Mouse (Mus musculus) liver, embryonic 13.5 days (tissue): ENCODE results near the gene Tmem81. TPM values are rescaled to one million over a fixed set of nuclear protein-coding genes. Genes with fewer than 3 reads are reported as not detected.

Experiments used
- ATAC-seq: fragments of 200-750 bp; cut with Nextera tagmentation; 2 replicates; pipeline ENCODE4 v1.8.0; 2017; ENCODE audit warnings: low read depth, mild to moderate bottlenecking, moderate number of reproducible peaks, moderate library complexity
- DNase-seq: peaks from one replicate; pipeline ENCODE4 v3.0.0; 2022
- H3K27ac ChIP-seq: fragments of 300-500 bp; sonication (generic); 2 replicates; pipeline ENCODE4 v1.5.1; 2015; ENCODE audit warnings: moderate library complexity, mild to moderate bottlenecking, inconsistent platforms
- H3K27me3 ChIP-seq: fragments of 300-500 bp; sonication (generic); 2 replicates; pipeline ENCODE4 v1.6.1; 2015; ENCODE audit warnings: mild to moderate bottlenecking, inconsistent platforms
- H3K36me3 ChIP-seq: fragments of 300-500 bp; sonication (generic); 2 replicates; pipeline ENCODE4 v1.6.1; 2015; ENCODE audit warnings: mild to moderate bottlenecking, inconsistent platforms
- H3K4me1 ChIP-seq: fragments of 300-500 bp; sonication (generic); replicated peaks from 2 replicates; pipeline ENCODE4 v1.6.1; 2015; ENCODE audit warnings: inconsistent platforms
- H3K4me2 ChIP-seq: fragments of 300-500 bp; sonication (generic); 2 replicates; pipeline ENCODE4 v1.6.1; 2015; ENCODE audit warnings: inconsistent platforms, mild to moderate bottlenecking, moderate library complexity
- H3K4me3 ChIP-seq: fragments of 300-500 bp; sonication (generic); replicated peaks from 2 replicates; pipeline ENCODE4 v1.5.1; 2015; ENCODE audit warnings: mild to moderate bottlenecking, inconsistent platforms
- H3K9ac ChIP-seq: fragments of 300-500 bp; sonication (generic); 2 replicates; pipeline ENCODE4 v1.6.1; 2015; ENCODE audit warnings: mild to moderate bottlenecking, inconsistent platforms
- H3K9me3 ChIP-seq: fragments of 300-500 bp; sonication (generic); replicated peaks from 2 replicates; pipeline ENCODE4 v1.6.1; 2016; ENCODE audit warnings: inconsistent platforms
- WGBS: fragments of 180-500 bp; shearing (Covaris S2); methylation state at CpG from one replicate; pipeline ENCODE4 v1.1.7; 2015; ENCODE audit not compliant: insufficient replicate concordance; 5-methylcytosine and 5-hydroxymethylcytosine counted together
- polyA plus RNA-seq: library from polyadenylated mRNA; unstranded; fragments of >200 nt; fragmentation: Nextera tagmentation; extraction: Ambion mirVana; gene quantifications from 2 replicates; pipeline ENCODE4 v1.2.1, GENCODE M21; 2015

Tmem81 gene
- polyA plus RNA-seq, 1 experiment from 2014 or later, result 0.65 TPM

- no peak overlapping the region for H3K27ac ChIP-seq
- H3K9ac ChIP-seq, result no peak overlapping the region
- WGBS, result 84% methylated on average over 2 of the region's 2 CpGs
- ATAC-seq, result no peak
- peaks cover 33% of the 10 kb centered on the region for H3K4me1 ChIP-seq
- H3K9me3 ChIP-seq, result no peaks in the 10 kb centered on the region
- no peak for DNase-seq
- H3K36me3 ChIP-seq, result peaks cover 20% of the 10 kb centered on the region
- H3K4me2 ChIP-seq, result no peak overlapping the region
- no peak overlapping the region for H3K4me3 ChIP-seq
- H3K27me3 ChIP-seq, result no peaks in the 10 kb centered on the region
Observed at GRCm38 (mm10) chr1:132481619-132482018, 24.4 kb upstream of the Tmem81 start.

- ATAC-seq (no peak), DNase-seq (no peak)
- 82% methylated on average over 3 of the region's 3 CpGs for WGBS
- H3K4me2 ChIP-seq, result no peak overlapping the region
- H3K27me3 ChIP-seq, result no peaks in the 10 kb centered on the region
- peaks cover 28% of the 10 kb centered on the region for H3K4me1 ChIP-seq
- peaks cover 29% of the 10 kb centered on the region for H3K36me3 ChIP-seq
- no peak overlapping the region for H3K4me3 ChIP-seq
- no peaks in the 10 kb centered on the region for H3K9me3 ChIP-seq
- no peak overlapping the region for H3K9ac ChIP-seq
- no peak overlapping the region for H3K27ac ChIP-seq
Observed at GRCm38 (mm10) chr1:132483234-132483633, 22.8 kb upstream of the Tmem81 start.

- ATAC-seq, result no peak
- Histone ChIP-seq H3K4me1 (peaks cover 23% of the 10 kb centered on the region), H3K4me2 (no peak overlapping the region), H3K36me3 (peaks cover 34% of the 10 kb centered on the region), H3K4me3 (no peak overlapping the region), H3K9me3 (no peaks in the 10 kb centered on the region), H3K27me3 (no peaks in the 10 kb centered on the region), H3K27ac (no peak overlapping the region), H3K9ac (no peak overlapping the region)
- WGBS, result 68% methylated on average over 6 of the region's 6 CpGs
- no peak for DNase-seq
Observed at GRCm38 (mm10) chr1:132483759-132484158, 22.3 kb upstream of the Tmem81 start.

DNA sequence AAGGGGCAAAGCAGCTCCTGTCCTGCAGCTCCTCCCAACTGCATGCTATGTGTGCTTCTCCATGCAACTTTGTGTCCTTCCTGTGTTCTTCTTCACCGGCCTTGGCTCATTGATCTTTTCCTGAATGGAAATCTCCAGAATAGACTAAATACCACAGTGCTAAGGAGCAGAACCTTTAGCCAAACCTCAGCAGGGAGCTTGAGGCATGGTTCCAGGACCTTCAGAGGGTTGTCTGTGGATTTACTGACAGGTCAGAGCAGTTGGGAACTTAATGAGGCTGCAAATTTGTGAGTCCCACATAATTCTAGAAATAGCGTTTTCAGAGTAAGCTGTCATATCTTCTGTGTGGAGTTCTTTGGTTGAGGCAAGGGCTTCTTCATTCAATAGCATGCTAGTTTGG lies 5.5 kb upstream of the Tmem81 start:
- H3K9ac ChIP-seq, result no peak overlapping the region
- no peak overlapping the region for H3K4me3 ChIP-seq
- WGBS, result 89% methylated on average over 2 of the region's 2 CpGs
- peaks cover 89% of the 10 kb centered on the region for H3K36me3 ChIP-seq
- H3K9me3 ChIP-seq, result no peaks in the 10 kb centered on the region
- DNase-seq (no peak), ATAC-seq (no peak)
- no peak overlapping the region for H3K4me2 ChIP-seq
- H3K4me1 ChIP-seq, result no peaks in the 10 kb centered on the region
- no peaks in the 10 kb centered on the region for H3K27me3 ChIP-seq
- no peak overlapping the region for H3K27ac ChIP-seq

- Histone ChIP-seq H3K27me3 (no peaks in the 10 kb centered on the region), H3K9me3 (no peaks in the 10 kb centered on the region), H3K27ac (no peak overlapping the region), H3K9ac (no peak overlapping the region), H3K4me3 (no peak overlapping the region), H3K36me3 (peaks cover 81% of the 10 kb centered on the region), H3K4me1 (no peaks in the 10 kb centered on the region), H3K4me2 (no peak overlapping the region)
- DNase-seq, result no peak
- no peak for ATAC-seq
- WGBS, result 84% methylated on average over 5 of the region's 5 CpGs
Observed at GRCm38 (mm10) chr1:132505155-132505554, 875 bp upstream of the Tmem81 start.

DNA sequence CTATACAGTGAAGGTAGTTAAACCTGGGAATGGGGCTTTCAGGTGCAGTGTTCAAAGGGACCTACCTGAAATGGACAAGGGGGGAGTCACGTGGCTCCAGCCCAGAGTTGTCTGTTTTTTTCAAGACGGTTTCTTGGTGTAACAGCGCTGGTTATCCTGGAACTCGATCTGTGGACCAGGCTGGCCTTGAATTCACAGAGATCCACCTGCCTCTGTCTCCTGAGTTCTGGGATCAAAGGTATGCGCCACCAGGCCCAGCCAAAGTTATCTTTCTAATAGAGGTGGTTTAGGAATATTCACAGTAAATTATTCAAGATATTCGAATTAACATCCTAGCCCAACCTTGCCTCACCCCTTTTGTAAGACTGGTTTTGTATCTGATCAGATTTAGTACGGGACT lies 626 bp downstream of the Tmem81 start:
- Histone ChIP-seq H3K27me3 (no peaks in the 10 kb centered on the region), H3K27ac (no peak overlapping the region), H3K4me2 (no peak overlapping the region), H3K36me3 (peaks cover 66% of the 10 kb centered on the region), H3K9ac (no peak overlapping the region), H3K4me1 (no peaks in the 10 kb centered on the region), H3K9me3 (no peaks in the 10 kb centered on the region), H3K4me3 (no peak overlapping the region)
- ATAC-seq (no peak), DNase-seq (no peak)
- 80% methylated on average over 7 of the region's 7 CpGs for WGBS

DNA sequence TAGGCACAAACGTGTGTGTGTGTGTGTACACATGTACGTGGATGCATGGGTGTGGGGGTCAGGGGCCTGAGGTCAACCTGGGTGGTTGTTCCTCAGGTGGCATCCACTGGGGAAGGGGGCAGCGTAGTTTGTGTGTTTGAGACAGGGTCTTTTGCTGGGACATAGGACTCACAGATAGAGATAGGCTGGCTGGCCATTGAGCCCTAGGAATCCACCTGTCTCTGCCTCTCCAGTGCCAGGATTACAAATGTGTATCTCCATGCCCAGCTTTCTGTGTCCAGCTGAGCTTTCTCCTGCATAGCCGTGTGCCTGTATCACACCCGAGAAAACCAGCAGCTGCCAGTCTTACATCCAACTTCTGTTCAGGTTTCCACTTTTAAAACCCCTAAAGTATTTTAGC lies 3.7 kb downstream of the Tmem81 start:
- H3K36me3 ChIP-seq, result peaks cover 38% of the 10 kb centered on the region
- H3K27me3 ChIP-seq, result no peaks in the 10 kb centered on the region
- no peak overlapping the region for H3K27ac ChIP-seq
- H3K4me2 ChIP-seq, result no peak overlapping the region
- H3K4me1 ChIP-seq, result no peaks in the 10 kb centered on the region
- H3K9me3 ChIP-seq, result no peaks in the 10 kb centered on the region
- H3K9ac ChIP-seq, result no peak overlapping the region
- H3K4me3 ChIP-seq, result no peak overlapping the region
- no peak for DNase-seq
- no peak for ATAC-seq
- WGBS, result 75% methylated on average over 5 of the region's 5 CpGs

GRCm38 (mm10) chr1:132511521-132511920 lies 5.5 kb downstream of the Tmem81 start:
- no peaks in the 10 kb centered on the region for H3K9me3 ChIP-seq
- no peak overlapping the region for H3K4me2 ChIP-seq
- H3K4me3 ChIP-seq, result no peak overlapping the region
- no peak overlapping the region for H3K9ac ChIP-seq
- WGBS, result 50% methylated on average over 8 of the region's 8 CpGs
- no peaks in the 10 kb centered on the region for H3K4me1 ChIP-seq
- H3K36me3 ChIP-seq, result peaks cover 22% of the 10 kb centered on the region
- no peak for DNase-seq
- no peaks in the 10 kb centered on the region for H3K27me3 ChIP-seq
- no peak for ATAC-seq
- H3K27ac ChIP-seq, result no peak overlapping the region

GRCm38 (mm10) chr1:132512106-132512505 lies 6.1 kb downstream of the Tmem81 start:
- H3K9ac ChIP-seq, result no peak overlapping the region
- H3K4me3 ChIP-seq, result no peak overlapping the region
- no peaks in the 10 kb centered on the region for H3K4me1 ChIP-seq
- peaks cover 16% of the 10 kb centered on the region for H3K36me3 ChIP-seq
- ATAC-seq, result no peak
- H3K27ac ChIP-seq, result no peak overlapping the region
- 68% methylated on average over 8 of the region's 8 CpGs for WGBS
- no peaks in the 10 kb centered on the region for H3K27me3 ChIP-seq
- H3K4me2 ChIP-seq, result no peak overlapping the region
- DNase-seq, result no peak
- no peaks in the 10 kb centered on the region for H3K9me3 ChIP-seq

- ATAC-seq (no peak), DNase-seq (no peak)
- Histone ChIP-seq H3K27me3 (no peaks in the 10 kb centered on the region), H3K36me3 (no peaks in the 10 kb centered on the region), H3K27ac (no peak overlapping the region), H3K9ac (no peak overlapping the region), H3K9me3 (no peaks in the 10 kb centered on the region), H3K4me1 (no peaks in the 10 kb centered on the region; the same call in 1 of the 2 replicates), H3K4me3 (no peak overlapping the region), H3K4me2 (no peak overlapping the region)
- 80% methylated on average over 12 of the region's 12 CpGs for WGBS
Observed at GRCm38 (mm10) chr1:132515339-132515738, 9.3 kb downstream of the Tmem81 start.

GRCm38 (mm10) chr1:132516776-132517175 lies 10.7 kb downstream of the Tmem81 start:
- H3K27ac ChIP-seq, result no peak overlapping the region
- H3K4me3 ChIP-seq, result no peak overlapping the region
- ATAC-seq (no peak), DNase-seq (no peak)
- H3K27me3 ChIP-seq, result no peaks in the 10 kb centered on the region
- H3K4me2 ChIP-seq, result no peak overlapping the region
- no peaks in the 10 kb centered on the region; the same call in 1 of the 2 replicates for H3K4me1 ChIP-seq
- 82% methylated on average over 11 of the region's 11 CpGs for WGBS
- no peaks in the 10 kb centered on the region for H3K36me3 ChIP-seq
- H3K9me3 ChIP-seq, result no peaks in the 10 kb centered on the region
- H3K9ac ChIP-seq, result no peak overlapping the region

DNA sequence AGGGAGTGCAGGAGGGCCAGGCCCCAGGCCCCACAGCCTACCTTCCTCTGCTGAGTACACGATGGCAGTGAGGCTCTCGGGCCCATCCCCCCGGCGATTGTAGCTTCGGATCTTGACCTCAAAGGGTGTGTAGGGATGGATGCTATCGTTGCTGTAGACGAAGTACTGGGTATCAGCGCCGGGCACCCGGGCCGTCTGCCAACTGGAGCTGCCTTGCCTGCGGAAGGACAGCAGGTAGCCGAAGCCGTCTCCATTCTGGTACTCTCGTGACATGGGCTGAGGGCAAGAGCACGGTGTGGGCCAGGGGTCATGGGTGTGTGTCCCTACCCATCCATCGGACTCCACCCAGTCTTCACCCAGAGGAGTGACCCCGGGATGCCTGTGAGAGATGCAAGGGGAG lies 12.6 kb downstream of the Tmem81 start:
- H3K9me3 ChIP-seq, result no peaks in the 10 kb centered on the region
- WGBS, result 72% methylated on average over 18 of the region's 18 CpGs
- no peak overlapping the region for H3K4me3 ChIP-seq
- H3K4me1 ChIP-seq, result no peaks in the 10 kb centered on the region; the same call in 1 of the 2 replicates
- DNase-seq, result no peak
- H3K9ac ChIP-seq, result no peak overlapping the region
- H3K4me2 ChIP-seq, result no peak overlapping the region
- no peaks in the 10 kb centered on the region for H3K27me3 ChIP-seq
- no peaks in the 10 kb centered on the region for H3K36me3 ChIP-seq
- no peak for ATAC-seq
- no peak overlapping the region for H3K27ac ChIP-seq
